Mouse (Mus musculus) heart, embryonic 16.5 days (tissue): ENCODE data around the gene Zmiz1. TPM values are rescaled to one million over a fixed set of nuclear protein-coding genes. Genes with fewer than 3 reads are reported as not detected.
A peak's percentile ranks its signal among the peaks of the same experiment; 100 is the strongest.

Experiments
- ATAC-seq: fragments of 200-750 bp; cut with Nextera tagmentation; replicated peaks from 2 replicates; pipeline ENCODE4 v1.8.0; 2017; ENCODE audit warnings: moderate number of reproducible peaks; ENCODE audit not compliant: insufficient read depth, low FRiP score; ENCODE audit errors: extremely low read depth
- H3K27ac ChIP-seq: fragments of 300-500 bp; sonication (generic); 2 replicates; pipeline ENCODE4 v1.5.1; 2014; ENCODE audit warnings: mild to moderate bottlenecking, low read length, control low read depth, moderate library complexity
- H3K27me3 ChIP-seq: fragments of 300-500 bp; sonication (generic); 2 replicates; pipeline ENCODE4 v1.6.1; 2014; ENCODE audit warnings: low read length, mixed read lengths; ENCODE audit not compliant: control insufficient read depth, insufficient read depth
- H3K36me3 ChIP-seq: fragments of 300-500 bp; sonication (generic); 2 replicates; pipeline ENCODE4 v1.6.1; 2014; ENCODE audit not compliant: control insufficient read depth, insufficient read depth
- H3K4me1 ChIP-seq: fragments of 300-500 bp; sonication (generic); 2 replicates; pipeline ENCODE4 v1.6.1; 2014; ENCODE audit warnings: low read length, mixed read lengths; ENCODE audit not compliant: control insufficient read depth, insufficient read depth
- H3K4me2 ChIP-seq: fragments of 300-500 bp; sonication (generic); 2 replicates; pipeline ENCODE4 v1.6.1; 2014; ENCODE audit warnings: low read depth, mild to moderate bottlenecking, control low read depth, low read length
- H3K4me3 ChIP-seq: fragments of 300-500 bp; sonication (generic); 2 replicates; pipeline ENCODE4 v1.5.1; 2014; ENCODE audit warnings: mild to moderate bottlenecking, control low read depth, low read length
- H3K9ac ChIP-seq: fragments of 300-500 bp; sonication (generic); 2 replicates; pipeline ENCODE4 v1.6.1; 2014; ENCODE audit warnings: low read length, control low read depth
- H3K9me3 ChIP-seq: fragments of 300-500 bp; sonication (generic); replicated peaks from 2 replicates; pipeline ENCODE4 v1.6.1; 2016; ENCODE audit warnings: low read length; ENCODE audit not compliant: control insufficient read depth
- WGBS: fragments of 180-500 bp; shearing (Covaris S2); extraction: QIAGEN DNeasy Blood & Tissue Kit; methylation state at CpG from one replicate; pipeline ENCODE4 v1.1.7; 2014; 5-methylcytosine and 5-hydroxymethylcytosine counted together
- polyA plus RNA-seq: library from polyadenylated mRNA; unstranded; fragments of >200 nt; fragmentation: Nextera tagmentation; extraction: Ambion mirVana; gene quantifications from 2 replicates; pipeline ENCODE4 v1.2.1, GENCODE M21; 2015

Zmiz1 gene
- 20.6 and 22.6 TPM in 2 replicates for polyA plus RNA-seq

GRCm38 (mm10) chr14:25459016-25459393, at the start of gene Zmiz1:
Zmiz1 (plus strand) TSS chr14:25459185.
- H3K27ac ChIP-seq = peak within 1 kb of the TSS; percentile 100
- ATAC-seq = peak; percentile 42
- H3K27me3 ChIP-seq = no peaks in the 10 kb centered on the region
- H3K36me3 ChIP-seq = no peaks in the 10 kb centered on the region
- H3K4me1 ChIP-seq = peaks cover 37% of the 10 kb centered on the region
- under 1% methylated on average over 42 of the region's 42 CpGs for WGBS
- H3K9me3 ChIP-seq = no peaks in the 10 kb centered on the region
- peak within 1 kb of the TSS; percentile 97 for H3K4me3 ChIP-seq
- peak within 1 kb of the TSS; percentile 99 for H3K9ac ChIP-seq
- peak within 1 kb of the TSS; percentile 92 for H3K4me2 ChIP-seq

- H3K27me3 ChIP-seq = no peaks in the 10 kb centered on the region
- H3K9ac ChIP-seq = no peak overlapping the region
- no peak overlapping the region for H3K4me3 ChIP-seq
- ATAC-seq = no peak
- H3K4me1 ChIP-seq = peaks cover 13% of the 10 kb centered on the region
- H3K27ac ChIP-seq = no peak overlapping the region
- H3K4me2 ChIP-seq = no peak overlapping the region
- H3K9me3 ChIP-seq = no peaks in the 10 kb centered on the region
- WGBS = 81% methylated on average over 9 of the region's 9 CpGs
- no peaks in the 10 kb centered on the region for H3K36me3 ChIP-seq
These were observed 47.0 kb upstream of the Zmiz1 start for GRCm38 (mm10) chr14:25411848-25412527.

- Histone ChIP-seq H3K4me3 (no peak overlapping the region), H3K4me1 (peaks cover 13% of the 10 kb centered on the region), H3K27me3 (no peaks in the 10 kb centered on the region), H3K36me3 (no peaks in the 10 kb centered on the region), H3K4me2 (no peak overlapping the region), H3K9ac (no peak overlapping the region), H3K27ac (no peak overlapping the region), H3K9me3 (no peaks in the 10 kb centered on the region)
- 96% methylated on average over 10 of the region's 10 CpGs for WGBS
- ATAC-seq = no peak
These were observed 46.2 kb upstream of the Zmiz1 start for GRCm38 (mm10) chr14:25412811-25413210.

GRCm38 (mm10) chr14:25413510-25413909, 45.5 kb upstream of the Zmiz1 start:
- Histone ChIP-seq H3K9ac (no peak overlapping the region), H3K27ac (no peak overlapping the region), H3K4me2 (no peak overlapping the region), H3K27me3 (no peaks in the 10 kb centered on the region), H3K9me3 (no peaks in the 10 kb centered on the region), H3K4me3 (no peak overlapping the region), H3K4me1 (peaks cover 13% of the 10 kb centered on the region), H3K36me3 (no peaks in the 10 kb centered on the region)
- ATAC-seq = no peak
- WGBS = 69% methylated on average over 3 of the region's 3 CpGs

- no peak overlapping the region for H3K27ac ChIP-seq
- no peaks in the 10 kb centered on the region for H3K36me3 ChIP-seq
- no peak overlapping the region for H3K9ac ChIP-seq
- no peak overlapping the region for H3K4me3 ChIP-seq
- no peak for ATAC-seq
- 68% methylated on average over 4 of the region's 4 CpGs for WGBS
- no peaks in the 10 kb centered on the region for H3K27me3 ChIP-seq
- no peaks in the 10 kb centered on the region for H3K9me3 ChIP-seq
- peaks cover 15% of the 10 kb centered on the region for H3K4me1 ChIP-seq
- no peak overlapping the region for H3K4me2 ChIP-seq
These were observed 44.9 kb upstream of the Zmiz1 start for GRCm38 (mm10) chr14:25414115-25414514.

GRCm38 (mm10) chr14:25420001-25420690, 38.8 kb upstream of the Zmiz1 start:
- 64% methylated on average over 7 of the region's 7 CpGs for WGBS
- no peak for ATAC-seq
- no peak overlapping the region for H3K9ac ChIP-seq
- H3K36me3 ChIP-seq = no peaks in the 10 kb centered on the region
- no peaks in the 10 kb centered on the region for H3K27me3 ChIP-seq
- H3K4me3 ChIP-seq = no peak overlapping the region
- H3K4me1 ChIP-seq = peaks cover 40% of the 10 kb centered on the region
- H3K9me3 ChIP-seq = no peaks in the 10 kb centered on the region
- no peak overlapping the region; the same call in 1 of the 2 replicates for H3K27ac ChIP-seq
- H3K4me2 ChIP-seq = no peak overlapping the region

GRCm38 (mm10) chr14:25420987-25421386, 38.0 kb upstream of the Zmiz1 start:
- H3K36me3 ChIP-seq = no peaks in the 10 kb centered on the region
- 77% methylated on average over 1 of the region's 1 CpGs for WGBS
- peak; percentile 28; the same call in 1 of the 2 replicates for ATAC-seq
- H3K9me3 ChIP-seq = no peaks in the 10 kb centered on the region
- H3K9ac ChIP-seq = peak overlapping the region; percentile 17; the same call in 1 of the 2 replicates
- no peaks in the 10 kb centered on the region for H3K27me3 ChIP-seq
- no peak overlapping the region for H3K4me2 ChIP-seq
- peak overlapping the region; percentile 28 for H3K27ac ChIP-seq
- H3K4me1 ChIP-seq = peaks cover 40% of the 10 kb centered on the region
- no peak overlapping the region for H3K4me3 ChIP-seq

- H3K4me3 ChIP-seq = no peak overlapping the region
- 18% methylated on average over 13 of the region's 13 CpGs for WGBS
- no peaks in the 10 kb centered on the region for H3K9me3 ChIP-seq
- peak overlapping the region; percentile 28 for H3K27ac ChIP-seq
- no peaks in the 10 kb centered on the region for H3K36me3 ChIP-seq
- H3K9ac ChIP-seq = 0 out of 2 replicates have a peak overlapping the region, but pooled peaks have one; percentile 17
- peak; percentile 67 for ATAC-seq
- H3K4me2 ChIP-seq = no peak overlapping the region
- H3K27me3 ChIP-seq = no peaks in the 10 kb centered on the region
- H3K4me1 ChIP-seq = peaks cover 40% of the 10 kb centered on the region
These were observed 37.4 kb upstream of the Zmiz1 start for GRCm38 (mm10) chr14:25421596-25422001.

GRCm38 (mm10) chr14:25422946-25423345, 36.0 kb upstream of the Zmiz1 start:
- H3K4me1 ChIP-seq = peaks cover 30% of the 10 kb centered on the region
- no peaks in the 10 kb centered on the region for H3K9me3 ChIP-seq
- H3K27ac ChIP-seq = no peak overlapping the region
- no peak overlapping the region for H3K9ac ChIP-seq
- ATAC-seq = no peak
- no peak overlapping the region for H3K4me2 ChIP-seq
- H3K27me3 ChIP-seq = no peaks in the 10 kb centered on the region
- 91% methylated on average over 1 of the region's 1 CpGs for WGBS
- H3K4me3 ChIP-seq = no peak overlapping the region
- no peaks in the 10 kb centered on the region for H3K36me3 ChIP-seq
